Mouse (Mus musculus): ENCODE results near the gene Gtf3c5. TPM values are rescaled to one million over a fixed set of nuclear protein-coding genes. Genes with fewer than 3 reads are reported as not detected.

Gtf3c5 gene
- polyA plus RNA-seq, 1 experiment from 2014 or later, result 31.8 TPM

Other genes starting within 250 kb of the Gtf3c5 start
- gene Ppp1r26, start 137.0 kb downstream of the Gtf3c5 start, polyA plus RNA-seq (2015; fragmentation: Nextera tagmentation; extraction: Ambion mirVana), result 2.7 and 2.8 TPM in 2 replicates
- not detected in 2 replicates for gene 1700007K13Rik, start 117.4 kb downstream of the Gtf3c5 start, polyA plus RNA-seq (2015; fragmentation: Nextera tagmentation; extraction: Ambion mirVana)
- 62.4 and 66.0 TPM in 2 replicates for gene Mrps2, start 115.7 kb downstream of the Gtf3c5 start, polyA plus RNA-seq (2015; fragmentation: Nextera tagmentation; extraction: Ambion mirVana)
- 3.7 and 4.0 TPM in 2 replicates for gene Gbgt1, start 86.9 kb downstream of the Gtf3c5 start, polyA plus RNA-seq (2015; fragmentation: Nextera tagmentation; extraction: Ambion mirVana)
- gene Gm10134, start 77.7 kb downstream of the Gtf3c5 start, polyA plus RNA-seq (2015; fragmentation: Nextera tagmentation; extraction: Ambion mirVana), result 11.8 and 11.9 TPM in 2 replicates
- 27.9 and 28.3 TPM in 2 replicates for gene Ralgds, start 70.6 kb downstream of the Gtf3c5 start, polyA plus RNA-seq (2015; fragmentation: Nextera tagmentation; extraction: Ambion mirVana)
- 159 and 428 TPM in 2 replicates for gene Cel, start 20.3 kb downstream of the Gtf3c5 start, polyA plus RNA-seq (2015; fragmentation: Nextera tagmentation; extraction: Ambion mirVana)
- 1.1 and 1.5 TPM in 2 replicates for gene Gfi1b, start 38.2 kb upstream of the Gtf3c5 start, polyA plus RNA-seq (2015; fragmentation: Nextera tagmentation; extraction: Ambion mirVana)
- 16.2 and 16.6 TPM in 2 replicates for gene Tsc1, start 57.5 kb upstream of the Gtf3c5 start, polyA plus RNA-seq (2015; fragmentation: Nextera tagmentation; extraction: Ambion mirVana)
- 1.0 and 1.2 TPM in 2 replicates for gene Spaca9, start 116.0 kb upstream of the Gtf3c5 start, polyA plus RNA-seq (2015; fragmentation: Nextera tagmentation; extraction: Ambion mirVana)
- gene Ak8, start 116.4 kb upstream of the Gtf3c5 start, polyA plus RNA-seq (2015; fragmentation: Nextera tagmentation; extraction: Ambion mirVana), result 0.44 and 0.48 TPM in 2 replicates